Mouse (Mus musculus): ENCODE measurements around the gene Oscp1. TPM values are rescaled to one million over a fixed set of nuclear protein-coding genes. Genes with fewer than 3 reads are reported as not detected.
"Not testable (repeated sequence)": the region's sequence is repeated elsewhere in the genome, so short reads cannot be mapped to it uniquely, and the experiment has no call there.

Gene Oscp1
- total and polyA plus RNA-seq, 3 experiments = 3.9 to 6.7 (median 5.0) TPM

DNA sequence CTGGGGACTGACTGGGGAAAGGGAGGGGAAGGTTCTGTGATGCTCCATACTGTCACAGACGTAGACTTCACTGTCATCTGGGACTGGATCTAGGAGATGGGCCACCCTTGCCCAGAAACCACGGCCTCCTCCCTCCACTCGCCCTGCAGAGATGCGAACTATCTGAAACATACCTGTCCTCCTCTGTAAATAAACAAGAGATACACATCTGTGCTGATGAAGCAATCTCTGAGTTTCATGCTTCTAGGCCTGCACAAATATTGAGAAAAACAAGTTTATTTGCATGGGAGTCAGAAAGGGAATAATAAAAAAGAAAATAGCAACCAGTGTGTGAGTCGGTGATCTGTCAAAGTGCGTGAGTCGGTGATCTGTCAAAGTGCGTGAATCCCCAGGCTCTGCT is 33.5 kb downstream of the Oscp1 start:
- Histone ChIP-seq H3K4me1 (ENCODE audit: control insufficient read depth in 1 of 2, insufficient read depth in 2 of 2) (peaks cover 0 to 8% of the 10 kb centered on the region in 2 experiments; a peak in 2 of 4 replicates), H3K9ac (ENCODE audit: insufficient read depth, low read depth) (no peak overlapping the region), H3K27ac (ENCODE audit: insufficient read depth, low read depth) (no peak overlapping the region), H3K9me3 (replicated peaks; ENCODE audit: low read length) (no peaks in the 10 kb centered on the region), H3K36me3 (replicated peaks in 1 of 2; ENCODE audit: control insufficient read depth in 1 of 2, insufficient read depth in 1 of 2, low read length in 1 of 2) (no peaks in the 10 kb centered on the region), H3K79me2 (replicated peaks; ENCODE audit: control insufficient read depth, extremely low read depth, insufficient read depth, poor library complexity, severe bottlenecking) (no peaks in the 10 kb centered on the region), H3K4me3 (replicated peaks in 1 of 3; ENCODE audit: low read depth in 2 of 3, low read length in 2 of 3, poor library complexity in 1 of 3) (no peak overlapping the region), H3K4me2 (ENCODE audit: insufficient read depth, low read depth, poor library complexity, severe bottlenecking) (no peak overlapping the region), H3K27me3 (replicated peaks) (no peaks in the 10 kb centered on the region)
- dilution Hi-C loops (cut with MboI; ENCODE audit: extremely low pct_ligation_motif_present, extremely low pct_unique_long_range_greater_than_20kb, low sequenced_read_pairs) = no loop called here
- no peak for DNase-seq (ENCODE audit: extremely low read depth)
- in situ Hi-C loops (cut with MboI; ENCODE audit: low pct_ligation_motif_present, low pct_unique_long_range_greater_than_20kb, low sequenced_read_pairs) = no loop called here
- TF ChIP-seq MAFK (IDR thresholded peaks at IDR 0.05; ENCODE audit: insufficient replicate concordance, low read length) = no peak
- no peak for TF ChIP-seq NRF1 (IDR thresholded peaks at IDR 0.05; ENCODE audit: low read depth, low read length)
- TF ChIP-seq PAX5 (IDR thresholded peaks at IDR 0.05; ENCODE audit: low read length) = no peak
- TF ChIP-seq GABPA (IDR thresholded peaks at IDR 0.05; ENCODE audit: insufficient replicate concordance, low read depth, low read length) = no peak
- no peak for TF ChIP-seq RCOR1 (conservative IDR thresholded peaks at IDR 0.05; ENCODE audit: low read depth, low read length)
- no peak for TF ChIP-seq NELFE (IDR thresholded peaks at IDR 0.05; ENCODE audit: low read depth, low read length)
- no peak for TF ChIP-seq E2F4 (IDR thresholded peaks at IDR 0.05; ENCODE audit: insufficient replicate concordance, low read depth, low read length)
- TF ChIP-seq IRF4 (IDR thresholded peaks at IDR 0.05; ENCODE audit: low read depth, low read length) = no peak
- no peak for TF ChIP-seq MAX (IDR thresholded peaks at IDR 0.05; ENCODE audit: low read length)
- no peak for TF ChIP-seq ELF1 (IDR thresholded peaks at IDR 0.05; ENCODE audit: low read depth, low read length)
- no peak for TF ChIP-seq ZKSCAN1 (IDR thresholded peaks at IDR 0.05; ENCODE audit: borderline replicate concordance, low read depth, low read length)
- no peak for TF ChIP-seq MEF2A (IDR thresholded peaks at IDR 0.05; ENCODE audit: borderline replicate concordance, low read depth, low read length)

DNA sequence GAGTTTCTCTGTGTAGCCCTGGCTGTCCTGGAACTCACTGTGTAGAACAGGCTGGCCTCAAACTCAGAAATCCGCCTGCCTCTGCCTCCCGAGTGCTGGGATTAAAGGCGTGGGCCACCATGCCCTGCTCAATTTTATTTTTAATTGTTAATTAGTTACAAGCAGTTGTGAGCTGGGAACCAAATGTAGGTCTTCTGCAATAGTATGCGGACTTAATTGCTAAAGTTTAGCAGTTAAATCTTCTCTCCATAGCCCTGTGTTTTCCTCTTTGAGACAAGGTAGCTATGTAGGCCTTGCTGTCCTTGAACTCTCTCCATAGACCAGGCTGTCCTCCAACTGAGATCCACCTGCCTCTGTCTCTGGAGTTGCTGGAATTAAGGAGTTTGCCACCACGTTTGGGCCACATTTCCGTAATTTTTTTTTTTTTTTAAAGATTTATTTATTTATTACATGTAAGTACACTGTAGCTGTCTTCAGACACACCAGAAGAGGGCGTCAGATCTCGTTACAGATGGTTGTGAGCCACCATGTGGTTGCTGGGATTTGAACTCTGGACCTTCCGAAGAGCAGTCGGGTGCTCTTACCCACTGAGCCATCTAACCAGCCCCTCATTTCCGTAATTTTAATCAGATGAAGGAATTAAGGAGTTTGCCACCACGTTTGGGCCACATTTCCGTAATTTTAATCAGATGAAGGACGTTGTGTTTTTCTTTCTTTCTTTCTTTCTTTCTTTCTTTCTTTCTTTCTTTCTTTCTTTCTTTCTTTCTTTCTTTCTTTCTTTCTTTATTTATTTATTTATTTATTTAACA is 37.5 kb downstream of the Oscp1 start:
- Histone ChIP-seq H3K79me2 (replicated peaks; ENCODE audit: control insufficient read depth, extremely low read depth, insufficient read depth, poor library complexity, severe bottlenecking) (peaks cover 11% of the 10 kb centered on the region), H3K36me3 (replicated peaks in 1 of 2; ENCODE audit: control insufficient read depth in 1 of 2, insufficient read depth in 1 of 2, low read length in 1 of 2) (peaks cover 14 to 32% of the 10 kb centered on the region in 2 experiments), H3K4me1 (ENCODE audit: control insufficient read depth in 1 of 2, insufficient read depth in 2 of 2) (peaks cover 14 to 37% of the 10 kb centered on the region in 2 experiments)
- H3K27ac ChIP-seq (ENCODE audit: insufficient read depth, low read depth); DNase-seq (ENCODE audit: extremely low read depth); H3K4me2 ChIP-seq (ENCODE audit: insufficient read depth, low read depth, poor library complexity, severe bottlenecking); H3K4me3 ChIP-seq (replicated peaks in 1 of 3; ENCODE audit: low read depth in 2 of 3, low read length in 2 of 3, poor library complexity in 1 of 3); H3K9ac ChIP-seq (ENCODE audit: insufficient read depth, low read depth); H3K9me3 ChIP-seq (replicated peaks; ENCODE audit: low read length); dilution Hi-C loops (cut with MboI; ENCODE audit: extremely low pct_ligation_motif_present, extremely low pct_unique_long_range_greater_than_20kb, low sequenced_read_pairs); in situ Hi-C loops (cut with MboI; ENCODE audit: low pct_ligation_motif_present, low pct_unique_long_range_greater_than_20kb, low sequenced_read_pairs); H3K27me3 ChIP-seq (replicated peaks): not testable (repeated sequence)
- TF ChIP-seq MYC (IDR thresholded peaks at IDR 0.05; ENCODE audit: low read depth, low read length) = 0 out of 2 replicates have a peak, but pooled peaks have one; percentile 5
